Mouse (Mus musculus): Measurements from ENCODE around the gene Trip6.

DNA sequence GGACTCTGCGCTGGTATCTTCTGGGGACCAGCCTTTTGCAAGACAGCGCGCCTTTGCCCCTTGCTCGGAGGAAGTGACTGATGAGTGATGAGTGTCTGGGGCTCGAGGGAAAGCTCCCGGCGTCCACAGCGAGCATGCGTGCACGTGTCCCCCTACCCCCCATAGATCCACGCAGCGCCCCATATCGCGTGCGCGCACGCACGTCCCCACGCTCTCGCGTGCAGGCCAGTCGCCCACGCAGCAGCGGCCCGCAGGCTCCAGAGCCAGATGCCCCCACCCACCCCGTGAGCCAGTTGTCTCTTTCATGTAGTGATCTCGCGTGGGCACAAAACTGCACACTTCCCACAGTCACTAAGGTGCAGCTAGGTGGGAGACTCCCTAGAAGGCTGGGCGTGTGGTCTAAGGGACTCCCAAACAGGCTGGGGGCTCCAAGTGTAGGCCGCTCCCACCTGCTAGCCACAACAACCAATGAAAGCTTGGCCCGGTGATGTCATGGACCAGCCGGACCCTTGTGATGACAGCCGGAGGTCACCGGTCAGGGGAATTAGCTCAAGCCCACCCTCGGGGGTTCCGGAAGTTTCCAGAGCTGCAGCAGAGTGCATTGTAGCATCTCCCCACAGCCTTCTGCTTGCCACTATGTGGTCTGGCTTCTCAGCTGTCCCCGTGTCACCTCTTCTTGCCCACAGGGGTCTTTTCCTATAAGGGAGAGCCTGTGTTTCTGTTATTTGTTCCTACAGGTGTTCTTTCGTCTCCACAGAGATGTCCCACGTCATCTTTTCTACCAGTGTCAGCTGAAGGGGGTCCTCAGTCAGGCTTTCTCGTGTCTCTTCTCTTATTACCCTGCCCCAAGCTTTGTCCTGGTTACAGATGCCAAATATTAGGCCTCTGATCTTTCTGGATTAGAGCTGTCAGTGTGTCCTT lies 26.9 kb downstream of the Trip6 start, which contains the start of gene Ache:
- no peak for TF ChIP-seq EP300 (IDR thresholded peaks at IDR 0.05; ENCODE audit: low read depth)
- TF ChIP-seq CTCF (IDR thresholded peaks at IDR 0.05; ENCODE audit: low read depth) = no peak
